25 mouse cellular contexts compared by ENCODE assay signal in genomic region chr3:152025122-152025521, GRCm38 (mm10).
DNase-seq lines count a peak whose midpoint lies in the region; ATAC-seq and TF ChIP-seq lines count a peak whose summit lies in the region.
"Had no signal": no experiment of that assay in that cellular context is flagged by ENCODE, and none has a peak within 500 bp of the region (broad histone marks: within the 10 kb centered on the region; RNA-seq: fewer than 3 reads in every experiment).

No protein-coding gene starts in this region.

- WGBS in intestine, postnatal 0 days = 68% methylated on average over 8 of the region's 8 CpGs
- 70% methylated on average over 8 of the region's 8 CpGs for WGBS in intestine, embryonic 16.5 days
- 47% methylated on average over 8 of the region's 8 CpGs for WGBS in kidney, embryonic 16.5 days
- WGBS in limb, embryonic 12.5 days = 23% methylated on average over 8 of the region's 8 CpGs

- TF ChIP-seq CTCF in intestine, postnatal 0 days (IDR thresholded peaks at IDR 0.05; ENCODE audit: low read depth) = no peak

- 0 out of 2 replicates have a peak, but pooled peaks have one; percentile 33 for ATAC-seq in intestine, postnatal 0 days
- ATAC-seq in intestine, embryonic 16.5 days = no peak
- ATAC-seq in kidney, embryonic 16.5 days (ENCODE audit: low FRiP score, low TSS enrichment) = 0 out of 2 replicates have a peak, but pooled peaks have one; percentile 37
- peak; percentile 82; the same call in 1 of the 2 replicates for ATAC-seq in limb, embryonic 12.5 days (ENCODE audit: insufficient number of reproducible peaks, insufficient read depth, low FRiP score, low TSS enrichment, low read depth)
- ATAC-seq: activated CD4-positive, CD25-positive, alpha-beta regulatory T cell, adult 4 months; forebrain, embryonic 14.5 days; forebrain, postnatal 0 days had no signal

- 0 out of 2 replicates have a peak, but pooled peaks cover 6% of the 10 kb centered on the region for H3K4me1 ChIP-seq in intestine, postnatal 0 days (replicated peaks; ENCODE audit: control insufficient read depth, insufficient read depth, low read length)
- no peaks in the 10 kb centered on the region for H3K4me1 ChIP-seq in intestine, embryonic 16.5 days (ENCODE audit: control insufficient read depth, insufficient read depth, low read length)
- no peaks in the 10 kb centered on the region for H3K4me1 ChIP-seq in kidney, embryonic 16.5 days (ENCODE audit: insufficient read depth, low read length)
- H3K4me1 ChIP-seq in limb, embryonic 12.5 days (replicated peaks) = 0 out of 2 replicates have a peak, but pooled peaks cover 4% of the 10 kb centered on the region
- H3K4me1 ChIP-seq: forebrain, embryonic 10.5 days; hindbrain, embryonic 15.5 days had no signal

- no peak overlapping the region for H3K27ac ChIP-seq in intestine, postnatal 0 days (ENCODE audit: low read depth, low read length)
- H3K27ac ChIP-seq in intestine, embryonic 16.5 days (ENCODE audit: low read length) = no peak overlapping the region
- H3K27ac ChIP-seq in kidney, embryonic 16.5 days (ENCODE audit: low read length) = no peak overlapping the region
- no peak overlapping the region for H3K27ac ChIP-seq in limb, embryonic 12.5 days
- H3K27ac ChIP-seq: forebrain, embryonic 10.5 days; heart, adult 2 months; heart, embryonic 10.5 days; heart, embryonic 13.5 days; hindbrain, embryonic 15.5 days had no signal

- no peaks in the 10 kb centered on the region for H3K9me3 ChIP-seq in intestine, postnatal 0 days (ENCODE audit: control insufficient read depth)
- no peaks in the 10 kb centered on the region for H3K9me3 ChIP-seq in intestine, embryonic 16.5 days (ENCODE audit: control insufficient read depth, low read length)
- H3K9me3 ChIP-seq in kidney, embryonic 16.5 days (ENCODE audit: low read length) = no peaks in the 10 kb centered on the region
- H3K9me3 ChIP-seq in limb, embryonic 12.5 days = no peaks in the 10 kb centered on the region
- H3K9me3 ChIP-seq: forebrain, embryonic 10.5 days; heart, embryonic 10.5 days; heart, embryonic 13.5 days; hindbrain, embryonic 15.5 days had no signal

- H3K27me3 ChIP-seq in intestine, postnatal 0 days (replicated peaks; ENCODE audit: control insufficient read depth, insufficient read depth, low read length) = no peaks in the 10 kb centered on the region
- H3K27me3 ChIP-seq in intestine, embryonic 16.5 days (replicated peaks; ENCODE audit: control insufficient read depth, insufficient read depth, low read length) = no peaks in the 10 kb centered on the region
- no peaks in the 10 kb centered on the region for H3K27me3 ChIP-seq in kidney, embryonic 16.5 days (ENCODE audit: insufficient read depth, low read length)
- no peaks in the 10 kb centered on the region for H3K27me3 ChIP-seq in limb, embryonic 12.5 days
- H3K27me3 ChIP-seq: heart, embryonic 13.5 days; hindbrain, embryonic 15.5 days had no signal

- H3K36me3 ChIP-seq in intestine, postnatal 0 days (ENCODE audit: control insufficient read depth, insufficient read depth) = no peaks in the 10 kb centered on the region
- no peaks in the 10 kb centered on the region for H3K36me3 ChIP-seq in intestine, embryonic 16.5 days (ENCODE audit: control insufficient read depth, insufficient read depth, low read length)
- no peaks in the 10 kb centered on the region for H3K36me3 ChIP-seq in kidney, embryonic 16.5 days (ENCODE audit: insufficient read depth, low read length)
- no peaks in the 10 kb centered on the region for H3K36me3 ChIP-seq in limb, embryonic 12.5 days
- H3K36me3 ChIP-seq: forebrain, embryonic 10.5 days; heart, embryonic 10.5 days; heart, embryonic 13.5 days; hindbrain, embryonic 15.5 days had no signal

- H3K4me2 ChIP-seq in intestine, postnatal 0 days (replicated peaks; ENCODE audit: low read depth) = no peak overlapping the region
- H3K4me2 ChIP-seq in intestine, embryonic 16.5 days (ENCODE audit: low read depth, low read length) = no peak overlapping the region
- H3K4me2 ChIP-seq in kidney, embryonic 16.5 days (replicated peaks; ENCODE audit: low read depth, low read length) = no peak overlapping the region
- no peak overlapping the region for H3K4me2 ChIP-seq in limb, embryonic 12.5 days
- H3K4me2 ChIP-seq: heart, embryonic 13.5 days; hindbrain, embryonic 15.5 days had no signal

- no peak overlapping the region for H3K4me3 ChIP-seq in intestine, postnatal 0 days (ENCODE audit: low read depth, low read length)
- H3K4me3 ChIP-seq in intestine, embryonic 16.5 days (ENCODE audit: low read length) = no peak overlapping the region
- H3K4me3 ChIP-seq in kidney, embryonic 16.5 days (ENCODE audit: low read length) = no peak overlapping the region
- no peak overlapping the region for H3K4me3 ChIP-seq in limb, embryonic 12.5 days (replicated peaks)
- H3K4me3 ChIP-seq: forebrain, embryonic 10.5 days; heart, adult 2 months; heart, embryonic 10.5 days; heart, embryonic 13.5 days; hindbrain, embryonic 15.5 days had no signal

- DNase-seq in kidney, postnatal 36 days = no peak
- no peak for DNase-seq in embryo, embryonic 9.5 days (ENCODE audit: extremely low spot score)
- no peak for DNase-seq in urinary bladder, postnatal 14 days (ENCODE audit: low spot score)
- DNase-seq: adrenal gland, adult 8-10 months; adrenal gland, postnatal 25 days; cerebellum, adult 11-12 months; cerebellum, adult 8-10 months; cerebellum, postnatal 36 days; embryo, embryonic 11 days; forebrain, postnatal 0 days; gastrocnemius, postnatal 10 days; gastrocnemius, postnatal 36 days; heart, adult 2 months; heart, postnatal 14 days; heart, postnatal 4 days had no signal

- no peak overlapping the region for H3K9ac ChIP-seq in intestine, postnatal 0 days (ENCODE audit: low read depth, low read length)
- no peak overlapping the region for H3K9ac ChIP-seq in intestine, embryonic 16.5 days (ENCODE audit: low read depth, low read length)
- no peak overlapping the region for H3K9ac ChIP-seq in kidney, embryonic 16.5 days (replicated peaks; ENCODE audit: low read length)
- no peak overlapping the region for H3K9ac ChIP-seq in limb, embryonic 12.5 days (replicated peaks)
- H3K9ac ChIP-seq: forebrain, postnatal 0 days; heart, embryonic 13.5 days; hindbrain, embryonic 15.5 days had no signal
